Mouse (Mus musculus) MEL (cell line): ENCODE data around the gene Tbl2. TPM values are rescaled to one million over a fixed set of nuclear protein-coding genes. Genes with fewer than 3 reads are reported as not detected.
A peak's percentile ranks its signal among the peaks of the same experiment; 100 is the strongest.

Source experiments
- DNase-seq: peaks from one replicate; pipeline ENCODE4 v3.0.0; 2011; ENCODE audit warnings: low read depth, low spot score
- H3K27ac ChIP-seq: 2 replicates; pipeline ENCODE4 v1.5.1; 2012; ENCODE audit warnings: low read depth, mild to moderate bottlenecking, control low read depth, low read length, moderate library complexity; ENCODE audit not compliant: control insufficient read depth
- H3K27me3 ChIP-seq, 2 experiments: fragments of 150-350 bp in 1 of 2; sonication (generic) in 1 of 2; 2 replicates each; pipeline ENCODE4 v1.6.1; 2012; ENCODE audit warnings: low read length in 2 of 2, mild to moderate bottlenecking in 2 of 2, improper control_type of control experiment in 1 of 2, moderate library complexity in 1 of 2; ENCODE audit not compliant: insufficient read depth in 2 of 2, control insufficient read depth in 1 of 2
- H3K36me3 ChIP-seq, 2 experiments: 2 replicates each; pipeline ENCODE4 v1.6.1; 2012 to 2014; ENCODE audit warnings: low read length in 2 of 2, improper control_type of control experiment in 1 of 2, inconsistent platforms in 1 of 2, mild to moderate bottlenecking in 1 of 2; ENCODE audit not compliant: insufficient read depth in 2 of 2, control insufficient read depth in 1 of 2
- H3K4me1 ChIP-seq, 2 experiments: fragments of 150-350 bp in 1 of 2; sonication (generic) in 1 of 2; 2 replicates each; pipeline ENCODE4 v1.6.1; 2012; ENCODE audit warnings: low read length in 2 of 2, improper control_type of control experiment in 1 of 2, mild to moderate bottlenecking in 1 of 2; ENCODE audit not compliant: insufficient read depth in 2 of 2, control insufficient read depth in 1 of 2
- H3K4me3 ChIP-seq, 2 experiments: fragments of 150-350 bp in 1 of 2; sonication (generic) in 1 of 2; 2 replicates each; pipeline ENCODE4 v1.5.1; 2012; ENCODE audit warnings: low read depth in 2 of 2, low read length in 2 of 2, mild to moderate bottlenecking in 2 of 2, moderate library complexity in 2 of 2, control low read depth in 1 of 2, improper control_type of control experiment in 1 of 2; ENCODE audit not compliant: control insufficient read depth in 1 of 2, insufficient read depth in 1 of 2
- H3K79me2 ChIP-seq: 2 replicates; pipeline ENCODE4 v1.6.1; 2012; ENCODE audit warnings: mild to moderate bottlenecking, low read length, moderate library complexity; ENCODE audit not compliant: control insufficient read depth, poor library complexity, insufficient read depth
- H3K9ac ChIP-seq: 2 replicates; pipeline ENCODE4 v1.6.1; 2012; ENCODE audit warnings: low read depth, mild to moderate bottlenecking, control low read depth, low read length, moderate library complexity; ENCODE audit not compliant: control insufficient read depth, poor library complexity, severe bottlenecking
- H3K9me3 ChIP-seq: fragments of 150-350 bp; sonication (generic); replicated peaks from 2 replicates; pipeline ENCODE4 v1.6.1; 2012; ENCODE audit warnings: mild to moderate bottlenecking, low read length, improper control_type of control experiment, moderate library complexity; ENCODE audit not compliant: insufficient read depth
- CHD2 ChIP-seq: IDR thresholded peaks from 2 replicates; pipeline ENCODE4 v1.6.1; 2011; ENCODE audit warnings: low read length, improper control_type of control experiment
- CTCF ChIP-seq, 3 experiments: IDR thresholded peaks in 2 of 3; conservative IDR thresholded peaks in 1 of 3; 2 replicates each; pipeline ENCODE4 v1.5.1; 2011 to 2012; ENCODE audit warnings: low read length in 3 of 3, low read depth in 2 of 3, mild to moderate bottlenecking in 2 of 3, improper control_type of control experiment in 1 of 3, inconsistent platforms in 1 of 3, mixed read lengths in 1 of 3, moderate library complexity in 1 of 3; ENCODE audit not compliant: control insufficient read depth in 1 of 3, insufficient read depth in 1 of 3, poor library complexity in 1 of 3, severe bottlenecking in 1 of 3
- E2F4 ChIP-seq: IDR thresholded peaks from 2 replicates; pipeline ENCODE4 v1.6.1; 2011; ENCODE audit warnings: low read depth, low read length, improper control_type of control experiment, borderline replicate concordance
- GATA1 ChIP-seq: IDR thresholded peaks from 2 replicates; pipeline ENCODE4 v1.6.1; 2011; ENCODE audit warnings: low read depth, low read length, improper control_type of control experiment
- HCFC1 ChIP-seq: IDR thresholded peaks from 2 replicates; pipeline ENCODE4 v1.6.1; 2012; ENCODE audit warnings: low read depth, mild to moderate bottlenecking, inconsistent platforms, low read length, improper control_type of control experiment, moderate library complexity
- JUND ChIP-seq: IDR thresholded peaks from 2 replicates; pipeline ENCODE4 v1.6.1; 2011; ENCODE audit warnings: low read depth, mild to moderate bottlenecking, improper control_type of control experiment, low read length
- KAT2A ChIP-seq: conservative IDR thresholded peaks from 2 replicates; pipeline ENCODE4 v1.6.1; 2012; ENCODE audit warnings: low read depth, low read length, improper control_type of control experiment, inconsistent platforms
- MXI1 ChIP-seq: IDR thresholded peaks from 2 replicates; pipeline ENCODE4 v1.6.1; 2011; ENCODE audit warnings: mild to moderate bottlenecking, low read depth, low read length, improper control_type of control experiment
- MYB ChIP-seq: IDR thresholded peaks from 2 replicates; pipeline ENCODE4 v1.6.1; 2011; ENCODE audit warnings: mild to moderate bottlenecking, low read depth, low read length, improper control_type of control experiment
- NELFE ChIP-seq: IDR thresholded peaks from 2 replicates; pipeline ENCODE4 v1.6.1; 2011; ENCODE audit warnings: low read depth, low read length, improper control_type of control experiment
- RAD21 ChIP-seq: IDR thresholded peaks from 2 replicates; pipeline ENCODE4 v1.6.1; 2011; ENCODE audit warnings: mild to moderate bottlenecking, low read depth, low read length, improper control_type of control experiment
- RCOR1 ChIP-seq: IDR thresholded peaks from 2 replicates; pipeline ENCODE4 v1.6.1; 2012; ENCODE audit warnings: low read depth, mild to moderate bottlenecking, inconsistent platforms, low read length, improper control_type of control experiment
- SIN3A ChIP-seq: IDR thresholded peaks from 2 replicates; pipeline ENCODE4 v1.6.1; 2012; ENCODE audit warnings: low read length, improper control_type of control experiment, inconsistent platforms
- SMC3 ChIP-seq: IDR thresholded peaks from 2 replicates; pipeline ENCODE4 v1.6.1; 2011; ENCODE audit warnings: low read depth, low read length, improper control_type of control experiment
- TAL1 ChIP-seq: IDR thresholded peaks from 2 replicates; pipeline ENCODE4 v1.6.1; 2012; ENCODE audit warnings: mild to moderate bottlenecking, inconsistent platforms, low read length, moderate library complexity, mixed read lengths
- USF1 ChIP-seq: IDR thresholded peaks from 2 replicates; pipeline ENCODE4 v1.6.1; 2014; ENCODE audit warnings: low read depth, mild to moderate bottlenecking, inconsistent platforms, low read length, improper control_type of control experiment, moderate library complexity
- USF2 ChIP-seq, 2 experiments: IDR thresholded peaks; 2 replicates each; pipeline ENCODE4 v1.6.1; 2011 to 2012; ENCODE audit warnings: improper control_type of control experiment in 2 of 2, low read length in 2 of 2, borderline replicate concordance in 1 of 2, inconsistent platforms in 1 of 2, low read depth in 1 of 2, mild to moderate bottlenecking in 1 of 2; ENCODE audit not compliant: insufficient read depth in 1 of 2
- ZMIZ1 ChIP-seq: IDR thresholded peaks from 2 replicates; pipeline ENCODE4 v1.6.1; 2012; ENCODE audit warnings: low read depth, mild to moderate bottlenecking, inconsistent platforms, low read length, improper control_type of control experiment, moderate library complexity
- ZNF384 ChIP-seq: IDR thresholded peaks from 2 replicates; pipeline ENCODE4 v1.6.1; 2012; ENCODE audit warnings: low read depth, mild to moderate bottlenecking, inconsistent platforms, low read length, improper control_type of control experiment
- polyA plus RNA-seq, 2 experiments: library from polyadenylated mRNA; stranded (reverse) in 1 of 2; unstranded in 1 of 2; fragments of >175 nt in 1 of 2; fragments of >200 nt in 1 of 2; gene quantifications; 2 replicates each; pipeline versions ENCODE4 v1.2.1 to v1.2.4; 2012; ENCODE audit warnings: low replicate concordance in 2 of 2, low read depth in 1 of 2; ENCODE audit not compliant: insufficient read length in 2 of 2, insufficient read depth in 1 of 2, missing spikeins in 1 of 2
- total RNA-seq: library from RNA; depleted of rRNA; stranded (reverse); fragments of 300-350 nt; gene quantifications from 2 replicates; pipeline ENCODE4 v1.2.3, GENCODE M21; 2012

The Tbl2 gene
- total and polyA plus RNA-seq, 3 experiments: 20.5 to 30.3 TPM; not detected in 1

- TF ChIP-seq ZNF384: no peak
These were observed 19.7 kb upstream of the Tbl2 start (continued) for GRCm38 (mm10) chr5:135129747-135130146.

DNA sequence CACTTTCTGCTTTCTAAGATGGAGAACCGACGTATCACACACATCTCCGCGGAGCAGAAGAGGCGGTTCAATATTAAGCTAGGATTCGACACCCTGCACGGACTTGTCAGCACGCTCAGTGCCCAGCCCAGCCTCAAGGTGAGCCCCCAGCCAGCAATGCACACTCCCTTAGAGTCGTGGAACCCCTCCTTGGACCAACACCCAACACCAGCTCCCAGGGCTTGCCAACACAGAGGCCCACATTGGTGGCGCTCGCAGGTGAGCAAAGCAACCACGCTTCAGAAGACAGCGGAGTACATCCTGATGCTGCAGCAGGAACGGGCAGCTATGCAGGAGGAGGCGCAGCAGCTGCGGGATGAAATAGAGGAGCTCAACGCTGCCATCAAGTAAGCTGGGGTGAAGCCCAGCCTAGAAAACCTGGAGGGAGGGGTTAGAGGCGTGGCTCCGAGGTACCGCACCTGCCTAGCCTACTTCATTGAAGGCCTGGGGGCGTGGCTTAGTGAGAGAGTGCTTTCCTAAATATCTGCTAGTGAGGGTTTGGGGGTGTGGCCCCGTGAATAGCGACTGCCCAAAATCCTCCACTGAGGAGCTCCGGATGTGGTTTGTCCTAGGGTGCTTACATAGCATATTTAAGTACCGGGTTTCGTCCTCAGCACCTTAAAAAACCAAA lies 15.6 kb upstream of the Tbl2 start:
- H3K9me3 ChIP-seq: no peaks in the 10 kb centered on the region
- H3K27me3 ChIP-seq: peaks cover 0 to 7% of the 10 kb centered on the region in 2 experiments; a peak in 3 of 4 replicates
- no peaks in the 10 kb centered on the region for H3K36me3 ChIP-seq
- H3K4me3 ChIP-seq: no peak overlapping the region
- DNase-seq: no peak
- no peaks in the 10 kb centered on the region for H3K79me2 ChIP-seq
- TF ChIP-seq NELFE (no peak), HCFC1 (no peak), USF1 (no peak), GATA1 (no peak), CTCF (IDR thresholded peaks at IDR 0.05 in 2 of 3, conservative IDR thresholded peaks at IDR 0.05 in 1 of 3; ENCODE audit: control insufficient read depth in 1 of 3, insufficient read depth in 1 of 3, low read depth in 2 of 3, low read length in 3 of 3, poor library complexity in 1 of 3, severe bottlenecking in 1 of 3) (no peak), CHD2 (no peak), RCOR1 (no peak), ZNF384 (no peak), SIN3A (no peak), MXI1 (no peak), TAL1 (no peak), ZMIZ1 (no peak)
- H3K4me1 ChIP-seq: no peaks in the 10 kb centered on the region
- H3K9ac ChIP-seq: no peak overlapping the region
- no peak overlapping the region for H3K27ac ChIP-seq

DNA sequence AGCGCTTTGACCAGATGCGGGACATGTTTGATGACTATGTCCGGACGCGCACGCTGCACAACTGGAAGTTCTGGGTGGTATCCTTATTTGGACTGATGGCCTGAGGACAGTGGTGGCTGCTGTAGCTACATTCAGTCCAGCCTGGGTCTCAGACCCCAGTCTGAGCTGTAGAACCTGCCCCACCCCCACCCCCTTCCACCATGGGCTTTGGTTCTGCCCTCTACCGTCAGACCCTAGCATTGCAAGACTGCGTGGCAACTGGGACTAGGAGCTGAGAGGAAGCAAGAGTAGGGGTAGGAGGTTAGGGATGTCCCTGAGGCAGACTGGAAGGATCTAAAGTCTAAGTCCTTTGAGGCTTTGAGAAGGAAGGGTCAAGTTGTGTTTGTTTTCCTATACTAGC lies 14.9 kb upstream of the Tbl2 start:
- Histone ChIP-seq H3K36me3 (no peaks in the 10 kb centered on the region), H3K9ac (no peak overlapping the region), H3K4me3 (no peak overlapping the region), H3K27me3 (peaks cover under 1 to 7% of the 10 kb centered on the region in 2 experiments; a peak in 3 of 4 replicates), H3K4me1 (no peaks in the 10 kb centered on the region), H3K9me3 (no peaks in the 10 kb centered on the region), H3K79me2 (no peaks in the 10 kb centered on the region), H3K27ac (no peak overlapping the region)
- peak; percentile 32 for DNase-seq
- TF ChIP-seq MXI1 (no peak), CTCF (IDR thresholded peaks at IDR 0.05 in 2 of 3, conservative IDR thresholded peaks at IDR 0.05 in 1 of 3; ENCODE audit: control insufficient read depth in 1 of 3, insufficient read depth in 1 of 3, low read depth in 2 of 3, low read length in 3 of 3, poor library complexity in 1 of 3, severe bottlenecking in 1 of 3) (peak; percentile 45 to 49 (median 45)), E2F4 (no peak), JUND (no peak), KAT2A (no peak), ZNF384 (no peak), RAD21 (no peak), USF2 (IDR thresholded peaks at IDR 0.05; ENCODE audit: borderline replicate concordance in 1 of 2, insufficient read depth in 1 of 2, low read depth in 1 of 2, low read length in 2 of 2) (no peak), TAL1 (no peak), SMC3 (0 out of 2 replicates have a peak, but pooled peaks have one; percentile 26), MYB (no peak)
